Mouse (Mus musculus): ENCODE measurements around the gene Tmem100. TPM values are rescaled to one million over a fixed set of nuclear protein-coding genes. Genes with fewer than 3 reads are reported as not detected.

Gene Tmem100
- total RNA-seq (2014; rRNA removed; ENCODE audit: low replicate concordance) (12.6 and 14.6 TPM in 2 replicates), polyA plus RNA-seq (2015; fragmentation: Nextera tagmentation; extraction: Ambion mirVana) (16.1 and 18.3 TPM in 2 replicates)

DNA sequence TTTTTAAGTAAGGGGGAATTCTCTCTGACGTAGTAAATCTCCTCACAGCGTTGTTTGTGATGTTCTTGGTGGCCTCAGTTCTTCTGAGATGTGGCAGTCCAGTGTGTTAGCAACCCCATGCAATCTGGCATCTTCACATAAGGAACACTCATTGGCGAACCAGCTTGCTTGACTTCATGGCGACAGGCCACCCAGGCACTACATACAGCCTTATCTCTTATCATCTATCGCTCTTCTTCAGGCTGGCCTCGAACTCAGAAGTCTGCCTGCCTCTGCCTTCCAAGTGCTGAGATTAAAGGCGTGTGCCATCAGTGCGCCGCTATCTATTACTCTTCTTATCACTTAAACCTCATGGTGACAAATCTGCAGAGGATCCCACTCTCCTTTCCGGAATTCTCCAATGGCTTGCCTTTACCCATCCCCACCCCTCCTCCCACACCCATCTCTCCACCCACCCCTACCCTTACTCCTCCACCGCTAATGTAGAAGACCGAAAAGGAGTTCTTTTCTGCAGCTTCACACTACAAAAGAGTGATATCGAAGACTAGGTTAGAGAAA lies at the start of gene Tmem100:
Gene Tmem100 (plus strand): TSS at position 508 of the 558 bp plus-strand sequence.
- no peak for TF ChIP-seq CTCF (IDR thresholded peaks at IDR 0.05; ENCODE audit: low read depth)
- no peak for TF ChIP-seq EP300 (IDR thresholded peaks at IDR 0.05; ENCODE audit: low read depth)
- no peaks in the 10 kb centered on the region for H3K9me3 ChIP-seq (replicated peaks; ENCODE audit: control insufficient read depth, low read length)
- H3K4me3 ChIP-seq (ENCODE audit: low read depth, low read length), result peak within 1 kb of the TSS; percentile 56
- peak within 1 kb of the TSS; percentile 47 for H3K27ac ChIP-seq (ENCODE audit: low read depth)
- 0 out of 2 replicates have a peak, but pooled peaks cover 6% of the 10 kb centered on the region for H3K27me3 ChIP-seq (ENCODE audit: control insufficient read depth, insufficient read depth, low read length)
- peak within 1 kb of the TSS; percentile 70 for H3K4me2 ChIP-seq (ENCODE audit: low read depth, low read length)
- WGBS, result 29% methylated on average over 13 of the region's 13 CpGs
- peaks cover 12% of the 10 kb centered on the region for H3K4me1 ChIP-seq (ENCODE audit: control insufficient read depth, insufficient read depth)
- H3K9ac ChIP-seq (replicated peaks; ENCODE audit: low read depth, low read length), result peak within 1 kb of the TSS; percentile 60; the same call in 1 of the 2 replicates
- DNase-seq (ENCODE audit: low spot score), result no peak
- H3K36me3 ChIP-seq (replicated peaks; ENCODE audit: control insufficient read depth, insufficient read depth, low read length), result no peaks in the 10 kb centered on the region
- no peak for ATAC-seq (ENCODE audit: insufficient read depth, low read depth)

DNA sequence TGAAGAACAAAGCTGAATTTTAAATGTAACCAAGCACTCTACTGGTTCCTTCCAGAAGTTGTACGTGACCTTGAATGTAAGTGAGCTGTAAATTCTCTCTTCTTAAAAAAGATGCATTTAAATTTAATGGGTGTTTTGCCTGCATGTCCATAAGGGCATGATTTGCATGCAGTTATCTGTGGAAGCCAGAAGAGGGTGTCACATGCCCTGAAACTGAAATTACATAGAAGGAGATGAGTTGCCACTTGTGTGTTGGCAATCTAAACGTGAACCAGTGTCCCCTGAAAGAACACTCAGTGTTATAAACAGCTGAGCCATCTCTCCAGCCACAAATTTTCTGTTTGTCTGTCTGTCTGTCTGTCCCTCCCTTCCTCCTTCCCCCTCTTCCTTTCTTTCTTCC lies 47.2 kb upstream of the Tmem100 start:
- peaks cover 13% of the 10 kb centered on the region for H3K4me1 ChIP-seq (ENCODE audit: control insufficient read depth, insufficient read depth)
- no peak overlapping the region for H3K9ac ChIP-seq (replicated peaks; ENCODE audit: low read depth, low read length)
- 63% methylated on average over 2 of the region's 2 CpGs for WGBS
- no peak overlapping the region for H3K4me2 ChIP-seq (ENCODE audit: low read depth, low read length)
- DNase-seq (ENCODE audit: low spot score), result no peak
- no peaks in the 10 kb centered on the region for H3K27me3 ChIP-seq (ENCODE audit: control insufficient read depth, insufficient read depth, low read length)
- no peak for ATAC-seq (ENCODE audit: insufficient read depth, low read depth)
- H3K4me3 ChIP-seq (ENCODE audit: low read depth, low read length), result no peak overlapping the region
- no peak overlapping the region for H3K27ac ChIP-seq (ENCODE audit: low read depth)
- H3K36me3 ChIP-seq (replicated peaks; ENCODE audit: control insufficient read depth, insufficient read depth, low read length), result no peaks in the 10 kb centered on the region
- H3K9me3 ChIP-seq (replicated peaks; ENCODE audit: control insufficient read depth, low read length), result no peaks in the 10 kb centered on the region
- no peak for TF ChIP-seq CTCF (IDR thresholded peaks at IDR 0.05; ENCODE audit: low read depth)
- no peak for TF ChIP-seq EP300 (IDR thresholded peaks at IDR 0.05; ENCODE audit: low read depth)

DNA sequence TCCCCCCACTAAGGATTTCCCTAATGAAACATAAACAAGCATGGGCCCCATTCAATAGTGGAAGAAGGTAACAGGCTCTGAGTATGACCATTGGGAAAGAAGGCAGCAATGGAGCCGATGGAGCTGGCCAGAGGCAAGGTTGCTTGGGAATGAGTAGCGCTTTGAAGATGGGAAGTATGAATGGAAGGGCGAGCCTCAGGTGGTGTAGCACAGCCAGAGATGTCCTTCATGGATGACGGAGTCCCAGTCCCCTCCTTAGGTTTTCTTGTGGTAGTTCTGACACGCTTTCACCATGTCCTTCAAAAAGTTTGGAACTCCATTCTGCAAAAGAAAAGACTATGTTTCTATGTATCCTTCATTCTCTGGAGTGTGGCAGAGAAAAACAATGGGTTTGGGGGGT lies 45.7 kb upstream of the Tmem100 start:
- 94% methylated on average over 5 of the region's 5 CpGs for WGBS
- ATAC-seq (ENCODE audit: insufficient read depth, low read depth) (no peak), DNase-seq (ENCODE audit: low spot score) (no peak)
- Histone ChIP-seq H3K27ac (ENCODE audit: low read depth) (no peak overlapping the region), H3K36me3 (replicated peaks; ENCODE audit: control insufficient read depth, insufficient read depth, low read length) (no peaks in the 10 kb centered on the region), H3K9me3 (replicated peaks; ENCODE audit: control insufficient read depth, low read length) (no peaks in the 10 kb centered on the region), H3K4me1 (ENCODE audit: control insufficient read depth, insufficient read depth) (no peaks in the 10 kb centered on the region), H3K27me3 (ENCODE audit: control insufficient read depth, insufficient read depth, low read length) (no peaks in the 10 kb centered on the region), H3K4me2 (ENCODE audit: low read depth, low read length) (no peak overlapping the region), H3K4me3 (ENCODE audit: low read depth, low read length) (no peak overlapping the region), H3K9ac (replicated peaks; ENCODE audit: low read depth, low read length) (no peak overlapping the region)
- TF ChIP-seq CTCF (IDR thresholded peaks at IDR 0.05; ENCODE audit: low read depth) (no peak), EP300 (IDR thresholded peaks at IDR 0.05; ENCODE audit: low read depth) (no peak)

DNA sequence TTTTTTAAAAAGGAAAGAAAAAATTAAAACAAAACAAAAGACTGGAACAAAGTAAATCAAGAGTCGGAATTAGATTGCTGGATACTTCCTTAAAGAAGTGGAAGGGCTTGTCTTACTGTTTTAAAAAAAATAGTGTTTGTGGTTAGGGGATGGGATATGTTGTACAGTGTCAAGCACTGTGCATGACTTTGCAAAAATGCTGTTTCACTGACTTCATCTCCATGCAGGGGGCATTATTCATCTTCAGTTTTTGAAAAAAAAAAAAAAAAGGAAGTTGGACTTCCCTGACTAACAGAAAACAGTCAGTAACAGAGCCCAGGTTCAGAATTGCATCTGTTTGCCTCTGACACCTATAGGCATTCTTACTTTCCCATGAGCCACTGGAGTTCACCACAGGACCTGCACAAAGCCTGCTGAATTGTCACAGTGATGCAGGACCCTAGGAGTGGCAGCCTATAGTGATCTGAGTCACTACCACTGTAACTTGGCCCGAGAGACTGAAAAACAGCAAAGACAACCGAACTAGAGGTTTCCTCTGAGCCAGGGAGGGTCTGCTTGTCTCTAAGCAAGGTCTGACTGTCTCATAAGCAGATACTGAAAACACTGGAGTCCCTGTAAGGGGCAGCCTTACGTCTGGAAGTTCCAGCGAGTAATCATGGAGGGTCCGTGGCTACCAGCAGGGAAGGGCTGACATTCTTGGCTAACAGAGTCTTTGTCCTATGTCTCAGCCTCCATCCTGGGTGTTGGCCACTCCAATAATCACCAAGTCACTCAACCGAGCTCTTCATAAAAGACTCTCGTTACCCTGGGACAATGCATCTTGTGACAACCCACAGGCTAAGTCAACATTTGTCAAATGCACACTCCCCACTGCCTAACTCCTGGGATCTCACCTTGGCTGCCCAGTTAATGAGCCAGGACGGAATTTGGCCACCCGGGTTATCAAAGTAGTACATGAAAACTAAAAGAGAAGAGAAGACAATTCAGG lies 44.7 kb upstream of the Tmem100 start:
- Histone ChIP-seq H3K27me3 (ENCODE audit: control insufficient read depth, insufficient read depth, low read length) (no peaks in the 10 kb centered on the region), H3K9ac (replicated peaks; ENCODE audit: low read depth, low read length) (no peak overlapping the region), H3K9me3 (replicated peaks; ENCODE audit: control insufficient read depth, low read length) (no peaks in the 10 kb centered on the region), H3K36me3 (replicated peaks; ENCODE audit: control insufficient read depth, insufficient read depth, low read length) (no peaks in the 10 kb centered on the region), H3K4me1 (ENCODE audit: control insufficient read depth, insufficient read depth) (no peaks in the 10 kb centered on the region), H3K27ac (ENCODE audit: low read depth) (no peak overlapping the region), H3K4me3 (ENCODE audit: low read depth, low read length) (no peak overlapping the region), H3K4me2 (ENCODE audit: low read depth, low read length) (no peak overlapping the region)
- DNase-seq (ENCODE audit: low spot score) (no peak), ATAC-seq (ENCODE audit: insufficient read depth, low read depth) (no peak)
- no peak for TF ChIP-seq EP300 (IDR thresholded peaks at IDR 0.05; ENCODE audit: low read depth)
- no peak for TF ChIP-seq CTCF (IDR thresholded peaks at IDR 0.05; ENCODE audit: low read depth)
- WGBS, result 75% methylated on average over 10 of the region's 10 CpGs

DNA sequence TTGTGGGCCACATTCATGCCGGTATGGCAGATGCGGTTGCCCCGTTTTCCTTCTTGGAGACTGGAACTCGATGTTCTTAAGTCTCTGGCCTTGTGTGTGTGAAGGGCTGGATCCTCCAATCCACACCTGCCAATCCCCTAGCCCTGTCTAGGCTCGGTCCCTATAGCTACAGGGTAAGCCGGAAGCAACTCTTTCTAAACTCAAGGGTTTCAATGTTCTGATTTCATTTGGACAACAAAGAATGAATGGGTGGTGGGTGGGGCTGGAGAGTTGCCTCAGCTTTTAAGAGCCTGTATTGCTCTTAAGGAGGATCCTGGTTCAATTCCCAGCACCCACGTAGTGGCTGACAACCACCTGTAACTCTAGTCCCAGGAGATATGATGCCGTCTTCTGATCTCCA lies 43.6 kb upstream of the Tmem100 start:
- WGBS, result 89% methylated on average over 8 of the region's 8 CpGs
- H3K9ac ChIP-seq (replicated peaks; ENCODE audit: low read depth, low read length), result no peak overlapping the region
- TF ChIP-seq EP300 (IDR thresholded peaks at IDR 0.05; ENCODE audit: low read depth) (no peak), CTCF (IDR thresholded peaks at IDR 0.05; ENCODE audit: low read depth) (no peak)

More for the DNA sequence above, 43.6 kb upstream of the Tmem100 start:
- Histone ChIP-seq H3K4me1 (ENCODE audit: control insufficient read depth, insufficient read depth) (no peaks in the 10 kb centered on the region), H3K27me3 (ENCODE audit: control insufficient read depth, insufficient read depth, low read length) (no peaks in the 10 kb centered on the region), H3K4me2 (ENCODE audit: low read depth, low read length) (no peak overlapping the region), H3K27ac (ENCODE audit: low read depth) (no peak overlapping the region), H3K36me3 (replicated peaks; ENCODE audit: control insufficient read depth, insufficient read depth, low read length) (no peaks in the 10 kb centered on the region), H3K4me3 (ENCODE audit: low read depth, low read length) (no peak overlapping the region), H3K9me3 (replicated peaks; ENCODE audit: control insufficient read depth, low read length) (no peaks in the 10 kb centered on the region)
- no peak for ATAC-seq (ENCODE audit: insufficient read depth, low read depth)
- DNase-seq (ENCODE audit: low spot score), result no peak
